Mouse (Mus musculus): ENCODE measurements around the gene Fnbp1. TPM values are rescaled to one million over a fixed set of nuclear protein-coding genes. Genes with fewer than 3 reads are reported as not detected.

Fnbp1 gene
- polyA plus RNA-seq, 1 experiment from 2014 or later, result 17.7 TPM

DNA sequence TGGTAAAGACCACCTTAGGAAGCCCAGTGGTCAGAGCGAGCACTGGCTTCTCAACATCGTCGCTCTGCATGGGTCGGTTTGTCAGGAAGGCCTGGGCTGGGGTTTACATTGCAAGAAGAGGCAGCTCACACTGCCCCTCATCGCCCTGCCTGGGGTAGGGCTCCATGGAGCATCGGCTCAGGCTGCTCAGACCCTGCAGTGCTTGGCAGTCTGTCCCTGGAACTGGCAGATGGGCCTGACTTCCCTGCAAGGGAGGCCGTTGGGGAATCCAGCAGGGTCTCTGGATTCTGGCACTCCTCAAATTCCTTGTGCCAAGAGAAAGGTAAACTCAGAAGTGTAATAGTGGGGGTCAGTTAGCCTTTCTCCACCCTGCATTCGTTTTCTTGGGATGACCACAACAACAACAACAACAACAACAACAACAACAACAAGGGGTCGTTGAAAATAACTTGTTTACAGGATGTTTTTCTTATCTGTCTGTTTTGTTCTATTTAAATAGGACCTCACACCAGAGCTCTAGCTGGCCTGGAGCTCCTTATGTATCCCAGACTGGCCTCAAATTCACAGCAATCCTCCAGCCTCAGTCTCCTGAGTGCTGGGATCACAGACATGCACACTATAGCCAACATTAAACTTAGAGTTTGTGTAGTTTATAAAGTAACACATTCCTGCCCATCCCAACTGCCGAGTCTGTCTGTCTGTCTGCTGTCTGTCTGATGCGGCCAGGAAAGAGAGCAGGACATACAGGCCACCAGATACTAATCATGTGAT is 75.6 kb downstream of the Fnbp1 start:
- Histone ChIP-seq H3K9me3 (no peaks in the 10 kb centered on the region), H3K4me3 (no peak overlapping the region), H3K27me3 (ENCODE audit: insufficient read depth, poor library complexity, severe bottlenecking) (no peaks in the 10 kb centered on the region), H3K27ac (no peak overlapping the region), H3K36me3 (peaks cover 26% of the 10 kb centered on the region), H3K4me1 (peaks cover 24% of the 10 kb centered on the region)
- WGBS, result 77% methylated on average over 11 of the region's 11 CpGs
- no peak for DNase-seq (ENCODE audit: low spot score)

DNA sequence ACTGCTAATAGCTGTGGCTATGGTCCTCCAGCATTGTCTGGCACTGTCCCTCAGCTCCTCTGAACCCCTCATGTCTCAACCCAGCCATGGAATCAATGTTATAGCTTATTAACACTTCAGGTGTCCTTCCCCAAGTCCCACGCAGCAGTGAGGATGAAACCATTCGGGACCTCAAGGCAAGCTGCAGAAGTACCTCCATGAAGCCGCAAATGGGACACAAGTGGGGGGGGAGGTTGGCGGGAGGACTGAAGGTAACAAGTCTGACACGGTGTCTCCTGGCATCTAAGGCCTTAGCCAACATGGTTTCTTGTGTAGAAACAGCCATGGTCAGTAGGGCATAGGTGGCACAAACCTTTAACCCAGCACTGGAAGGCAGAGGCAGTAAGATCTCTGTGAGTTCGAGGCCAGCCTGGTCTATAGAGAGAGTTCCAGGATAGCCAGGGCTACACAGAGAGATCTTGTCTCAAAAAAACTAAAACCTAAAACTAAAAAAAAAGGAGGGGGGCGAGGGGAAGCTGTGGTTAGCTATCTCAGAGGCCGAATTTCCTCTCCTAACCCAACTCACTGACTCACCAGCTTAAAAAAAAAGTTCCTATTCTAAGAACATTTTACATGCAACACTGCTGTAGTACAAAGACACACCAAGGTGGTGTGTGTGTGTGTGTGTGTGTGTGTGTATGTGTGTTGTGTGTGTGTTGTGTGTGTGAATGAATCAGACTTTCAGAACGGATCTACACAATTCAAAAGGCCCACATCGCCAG is 79.8 kb downstream of the Fnbp1 start:
- peaks cover 5% of the 10 kb centered on the region; the same call in 1 of the 2 replicates for H3K4me1 ChIP-seq
- H3K4me3 ChIP-seq, result no peak overlapping the region
- H3K27ac ChIP-seq, result peak overlapping the region; percentile 12; the same call in 1 of the 2 replicates
- no peaks in the 10 kb centered on the region for H3K27me3 ChIP-seq (ENCODE audit: insufficient read depth, poor library complexity, severe bottlenecking)
- H3K9me3 ChIP-seq, result no peaks in the 10 kb centered on the region
- DNase-seq (ENCODE audit: low spot score), result no peak
- 83% methylated on average over 10 of the region's 10 CpGs for WGBS
- H3K36me3 ChIP-seq, result peaks cover 48% of the 10 kb centered on the region

DNA sequence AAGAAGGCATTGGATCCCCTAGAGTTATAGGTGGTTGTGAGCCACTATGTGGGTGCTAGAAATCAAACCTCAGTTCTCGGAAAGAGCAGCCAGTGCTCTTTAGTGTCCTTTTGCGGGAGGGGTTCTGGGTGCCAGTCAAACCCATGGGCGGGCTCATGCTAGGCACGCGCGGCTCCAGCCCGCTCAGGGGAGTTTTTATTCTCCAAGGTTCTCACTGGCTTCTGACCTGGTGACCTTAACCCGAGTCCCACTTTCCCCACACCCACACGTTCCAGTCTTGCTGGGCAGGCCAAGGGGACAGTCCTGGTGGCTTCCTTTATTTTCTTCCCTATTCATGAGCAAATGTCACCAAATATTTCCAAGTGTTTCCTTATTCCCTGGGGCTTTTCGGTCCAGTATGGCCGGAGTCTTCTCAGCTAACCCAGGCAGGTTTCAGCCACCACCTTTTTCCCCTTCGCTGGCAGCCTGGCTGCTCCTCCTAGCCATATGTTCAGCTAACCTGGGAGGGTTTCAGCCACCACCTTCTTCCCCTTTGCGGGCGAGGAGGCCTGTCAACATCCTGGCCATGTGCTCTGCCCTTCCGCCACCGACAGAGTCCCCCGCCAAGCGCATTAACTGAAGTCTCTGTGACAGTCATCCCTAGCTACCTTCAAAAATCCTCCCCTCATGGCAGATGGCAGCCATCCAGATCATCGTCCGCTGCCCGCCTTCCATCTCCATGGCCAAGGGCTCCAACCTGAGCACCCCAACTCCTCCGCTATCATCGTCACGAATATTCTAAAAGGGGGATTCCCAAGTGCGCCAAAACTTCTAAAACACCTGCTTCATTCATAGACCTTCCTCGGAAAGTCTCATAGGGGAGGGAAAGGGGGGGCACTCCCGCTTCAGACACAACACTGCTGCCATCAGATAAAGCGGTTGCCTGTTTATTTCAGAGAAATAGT is 80.7 kb downstream of the Fnbp1 start:
- DNase-seq (ENCODE audit: low spot score), result no peak
- Histone ChIP-seq H3K27me3 (ENCODE audit: insufficient read depth, poor library complexity, severe bottlenecking) (no peaks in the 10 kb centered on the region), H3K4me1 (no peaks in the 10 kb centered on the region), H3K4me3 (no peak overlapping the region), H3K27ac (no peak overlapping the region), H3K9me3 (no peaks in the 10 kb centered on the region), H3K36me3 (peaks cover 58% of the 10 kb centered on the region)
- WGBS, result 83% methylated on average over 28 of the region's 28 CpGs

DNA sequence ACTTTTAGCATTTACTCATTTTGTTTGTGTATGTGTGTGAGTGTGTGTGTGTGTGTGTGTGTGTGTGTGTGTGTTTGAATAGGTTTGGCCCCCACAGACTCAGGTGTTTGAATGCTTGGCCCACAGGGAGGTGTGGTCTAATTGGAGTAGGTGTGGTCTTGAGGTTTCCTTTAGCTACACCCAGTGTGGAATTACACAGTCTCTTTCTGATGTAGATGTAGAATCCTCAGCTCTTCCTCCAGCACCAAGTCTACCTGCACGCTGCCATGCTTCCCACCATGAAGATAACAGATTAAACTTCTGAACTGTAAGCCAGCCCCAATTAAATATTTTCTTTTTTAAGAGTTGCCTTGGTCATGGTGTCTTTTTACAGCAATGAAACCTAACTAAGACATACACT is 81.5 kb downstream of the Fnbp1 start:
- Histone ChIP-seq H3K9me3 (no peaks in the 10 kb centered on the region), H3K4me1 (no peaks in the 10 kb centered on the region), H3K4me3 (no peak overlapping the region), H3K36me3 (peaks cover 62% of the 10 kb centered on the region), H3K27me3 (ENCODE audit: insufficient read depth, poor library complexity, severe bottlenecking) (no peaks in the 10 kb centered on the region), H3K27ac (no peak overlapping the region)
- DNase-seq (ENCODE audit: low spot score), result no peak
- 89% methylated on average over 1 of the region's 1 CpGs for WGBS

DNA sequence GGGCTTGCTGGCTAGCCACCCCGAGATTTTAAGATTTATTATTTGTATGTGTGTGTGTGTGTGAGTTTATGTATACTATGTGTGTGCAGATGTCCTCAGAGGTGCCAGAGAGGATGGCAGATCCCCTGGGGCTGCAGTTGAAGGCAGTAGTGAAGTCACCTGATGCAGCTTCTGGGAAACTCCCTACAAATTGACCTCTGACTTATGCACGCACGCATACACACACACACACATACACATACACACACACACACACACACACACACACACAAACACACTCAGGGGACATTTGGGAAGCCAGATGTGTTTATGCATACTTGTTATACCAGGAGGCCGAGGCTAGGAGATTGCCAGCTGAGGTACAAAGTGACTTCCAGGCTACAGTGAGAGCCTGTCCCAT is 83.4 kb downstream of the Fnbp1 start:
- 91% methylated on average over 4 of the region's 4 CpGs for WGBS
- Histone ChIP-seq H3K9me3 (no peaks in the 10 kb centered on the region), H3K4me1 (no peaks in the 10 kb centered on the region), H3K36me3 (peaks cover 70% of the 10 kb centered on the region), H3K27me3 (ENCODE audit: insufficient read depth, poor library complexity, severe bottlenecking) (no peaks in the 10 kb centered on the region), H3K4me3 (no peak overlapping the region), H3K27ac (no peak overlapping the region)
- DNase-seq (ENCODE audit: low spot score), result no peak

DNA sequence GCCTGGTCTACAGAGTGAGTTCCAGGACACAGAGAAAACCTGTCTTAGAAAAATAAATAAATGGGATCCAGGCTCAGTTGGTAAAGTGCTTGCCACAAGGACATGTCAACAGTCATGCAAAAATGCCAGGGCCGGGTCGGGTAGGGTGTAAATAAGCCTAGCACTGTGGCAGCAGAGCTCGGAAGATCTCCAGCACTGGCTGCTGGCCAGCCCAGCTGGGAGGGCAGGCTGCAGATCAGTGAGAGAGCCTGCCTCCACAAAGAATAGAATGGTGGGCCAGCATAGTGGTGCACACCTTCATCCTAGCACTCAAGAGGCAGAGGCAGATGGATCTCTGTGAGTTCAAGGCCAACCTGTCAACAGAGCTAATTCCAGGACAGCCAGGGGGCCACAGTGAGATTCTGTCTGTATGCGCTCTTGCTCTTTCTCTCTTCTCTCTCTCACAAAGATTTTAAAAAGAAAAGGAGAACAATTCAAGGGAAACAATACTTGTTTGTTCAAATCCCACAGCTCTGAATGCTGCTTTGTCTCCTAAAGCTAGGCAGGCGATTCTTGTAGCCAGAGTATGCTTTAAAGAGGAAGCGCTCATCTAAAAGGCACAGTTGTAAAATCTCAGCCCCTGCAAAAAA is 84.1 kb downstream of the Fnbp1 start:
- DNase-seq (ENCODE audit: low spot score), result no peak
- Histone ChIP-seq H3K4me3 (no peak overlapping the region), H3K36me3 (peaks cover 76% of the 10 kb centered on the region), H3K4me1 (no peaks in the 10 kb centered on the region), H3K9me3 (no peaks in the 10 kb centered on the region), H3K27ac (no peak overlapping the region), H3K27me3 (ENCODE audit: insufficient read depth, poor library complexity, severe bottlenecking) (no peaks in the 10 kb centered on the region)
- 84% methylated on average over 6 of the region's 6 CpGs for WGBS

DNA sequence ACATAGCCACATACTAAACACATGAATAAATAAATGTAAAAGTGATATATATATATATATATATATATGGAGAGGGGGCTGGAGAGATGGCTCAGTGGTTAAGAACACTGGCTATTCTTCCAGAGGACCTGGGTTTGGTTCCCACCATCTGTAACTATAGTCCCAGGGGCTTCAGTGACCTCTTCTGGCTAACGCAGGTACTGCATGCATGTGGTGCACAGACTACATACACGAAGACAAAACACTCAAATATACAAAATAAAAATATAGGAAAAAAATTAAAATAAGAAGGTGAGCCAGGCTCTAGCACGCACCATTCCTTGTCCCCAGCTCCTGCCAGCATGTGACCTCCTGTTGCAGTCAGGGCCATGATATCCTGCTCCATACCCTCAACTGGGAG is 85.7 kb downstream of the Fnbp1 start:
- no peak overlapping the region for H3K27ac ChIP-seq
- DNase-seq (ENCODE audit: low spot score), result no peak
- no peaks in the 10 kb centered on the region for H3K9me3 ChIP-seq
- no peak overlapping the region for H3K4me3 ChIP-seq
- 89% methylated on average over 3 of the region's 3 CpGs for WGBS
- peaks cover 81% of the 10 kb centered on the region for H3K36me3 ChIP-seq
- 0 out of 2 replicates have a peak, but pooled peaks cover 3% of the 10 kb centered on the region for H3K4me1 ChIP-seq
- no peaks in the 10 kb centered on the region for H3K27me3 ChIP-seq (ENCODE audit: insufficient read depth, poor library complexity, severe bottlenecking)

DNA sequence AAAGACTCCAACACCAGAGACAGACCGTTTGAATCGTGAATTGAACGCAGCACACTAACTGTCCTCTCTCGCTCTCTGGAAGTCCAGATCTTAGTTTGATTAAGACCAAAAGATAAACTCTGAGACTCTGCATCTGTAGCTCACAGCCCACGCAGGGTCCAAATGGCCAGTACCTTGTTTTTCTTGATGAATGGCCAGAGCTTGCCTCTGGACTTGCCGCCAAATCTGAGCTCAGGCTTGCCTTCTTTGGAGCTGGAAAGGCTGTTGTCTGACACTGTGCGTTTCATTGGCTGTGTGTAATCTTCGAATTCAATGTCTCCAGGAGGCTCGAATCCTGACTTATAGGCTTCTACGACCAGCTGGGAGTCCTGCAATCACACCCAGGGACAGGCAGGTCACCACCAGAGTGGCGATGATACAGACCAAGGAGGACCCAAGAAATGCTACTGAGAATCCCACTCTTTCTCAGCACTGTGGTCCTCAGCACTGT is 87.9 kb downstream of the Fnbp1 start:
- no peak overlapping the region for H3K27ac ChIP-seq
- 0 out of 2 replicates have a peak, but pooled peaks cover 3% of the 10 kb centered on the region for H3K4me1 ChIP-seq
- no peak for DNase-seq (ENCODE audit: low spot score)
- H3K9me3 ChIP-seq, result no peaks in the 10 kb centered on the region
- H3K27me3 ChIP-seq (ENCODE audit: insufficient read depth, poor library complexity, severe bottlenecking), result no peaks in the 10 kb centered on the region
- no peak overlapping the region for H3K4me3 ChIP-seq
- WGBS, result 91% methylated on average over 11 of the region's 11 CpGs
- peaks cover 81% of the 10 kb centered on the region for H3K36me3 ChIP-seq

DNA sequence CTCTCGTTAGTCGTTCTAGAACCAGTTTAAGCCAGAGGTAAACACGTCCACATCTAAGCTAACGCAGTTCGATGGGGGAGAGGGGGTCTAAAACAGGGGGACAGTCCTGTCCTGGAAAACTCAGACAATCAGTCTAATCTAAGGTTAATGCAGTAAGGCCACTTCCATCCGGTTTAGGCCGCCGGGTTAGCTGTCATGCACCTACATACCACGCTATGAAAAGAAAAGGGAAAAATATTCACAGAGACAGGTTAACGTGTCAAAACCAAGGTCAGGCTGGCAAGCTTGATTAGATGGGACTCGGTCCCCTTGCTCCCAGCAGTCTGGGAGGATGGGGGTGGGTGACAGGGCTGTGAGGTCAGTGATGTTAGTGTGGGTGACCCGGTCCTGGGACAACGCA is 88.4 kb downstream of the Fnbp1 start:
- H3K9me3 ChIP-seq, result no peaks in the 10 kb centered on the region
- no peaks in the 10 kb centered on the region for H3K27me3 ChIP-seq (ENCODE audit: insufficient read depth, poor library complexity, severe bottlenecking)
- H3K36me3 ChIP-seq, result peaks cover 77% of the 10 kb centered on the region
- H3K4me3 ChIP-seq, result no peak overlapping the region
- no peak for DNase-seq (ENCODE audit: low spot score)
- 0 out of 2 replicates have a peak, but pooled peaks cover 3% of the 10 kb centered on the region for H3K4me1 ChIP-seq
- H3K27ac ChIP-seq, result no peak overlapping the region
- 90% methylated on average over 13 of the region's 13 CpGs for WGBS

DNA sequence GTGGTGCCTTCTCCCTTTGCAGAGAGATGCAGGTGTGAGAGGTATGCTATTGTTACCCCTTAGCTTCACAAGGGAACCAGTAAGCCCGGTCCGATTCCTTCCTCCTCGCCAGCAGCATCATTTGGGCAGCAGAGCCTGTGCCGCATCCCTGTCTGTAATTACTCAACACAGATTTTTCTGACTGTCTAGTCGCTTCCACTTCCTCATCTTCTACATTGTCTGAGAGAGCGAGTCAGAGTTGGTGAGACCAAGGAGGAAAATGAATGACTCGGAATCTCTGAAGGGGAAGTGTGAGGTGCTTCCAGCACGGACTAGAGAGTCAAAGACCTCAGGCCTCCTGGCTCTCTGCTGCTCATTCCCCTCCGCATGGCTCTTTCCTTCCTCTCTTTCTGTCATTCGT is 89.4 kb downstream of the Fnbp1 start:
- WGBS, result 88% methylated on average over 10 of the region's 10 CpGs
- H3K27me3 ChIP-seq (ENCODE audit: insufficient read depth, poor library complexity, severe bottlenecking), result no peaks in the 10 kb centered on the region
- no peaks in the 10 kb centered on the region for H3K9me3 ChIP-seq
- no peak overlapping the region for H3K4me3 ChIP-seq
- H3K4me1 ChIP-seq, result 0 out of 2 replicates have a peak, but pooled peaks cover 3% of the 10 kb centered on the region
- no peak for DNase-seq (ENCODE audit: low spot score)
- H3K27ac ChIP-seq, result no peak overlapping the region
- peaks cover 71% of the 10 kb centered on the region for H3K36me3 ChIP-seq

DNA sequence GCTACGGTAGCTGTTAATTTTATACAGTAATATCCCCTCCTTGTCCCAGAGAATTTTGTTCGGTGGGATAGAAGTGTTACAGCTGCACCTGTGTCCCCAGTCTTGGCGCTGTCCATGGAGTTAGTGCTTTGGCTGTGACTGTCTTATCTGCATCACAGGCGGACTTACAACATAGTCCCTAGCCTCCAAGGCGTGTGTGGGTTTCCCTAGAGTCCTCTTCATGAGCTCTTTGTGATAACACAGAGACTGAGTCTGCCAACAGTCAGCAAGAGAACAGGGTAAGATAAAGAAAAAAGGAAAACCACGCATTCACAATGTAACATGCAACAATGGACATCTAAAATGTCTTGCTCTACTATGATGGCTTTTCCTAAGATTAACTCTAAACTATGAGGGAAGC is 93.8 kb downstream of the Fnbp1 start:
- Histone ChIP-seq H3K9me3 (no peaks in the 10 kb centered on the region), H3K27ac (no peak overlapping the region), H3K4me3 (no peak overlapping the region), H3K36me3 (peaks cover 50% of the 10 kb centered on the region), H3K4me1 (0 out of 2 replicates have a peak, but pooled peaks cover 3% of the 10 kb centered on the region), H3K27me3 (ENCODE audit: insufficient read depth, poor library complexity, severe bottlenecking) (no peaks in the 10 kb centered on the region)
- DNase-seq (ENCODE audit: low spot score), result no peak
- WGBS, result 68% methylated on average over 6 of the region's 6 CpGs

DNA sequence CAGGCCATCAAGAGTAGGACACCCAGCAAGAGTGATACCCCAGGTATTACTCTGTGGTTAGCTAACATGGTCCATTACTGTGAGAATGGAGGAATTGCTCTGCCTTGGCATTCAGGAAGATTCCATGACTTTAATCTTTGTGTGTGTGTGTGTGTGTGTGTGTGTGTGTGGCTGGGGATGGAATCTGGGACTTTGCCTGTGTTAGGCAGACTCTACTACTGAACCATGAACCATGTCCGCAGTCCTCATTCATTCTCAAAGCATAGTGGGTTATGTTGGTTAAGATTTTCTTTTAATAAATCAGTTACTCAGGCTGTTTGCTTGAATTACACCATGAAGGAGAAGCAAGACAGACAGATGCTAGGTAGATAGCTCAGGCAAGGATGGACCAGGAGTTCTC is 98.0 kb downstream of the Fnbp1 start:
- Histone ChIP-seq H3K4me1 (no peaks in the 10 kb centered on the region), H3K27me3 (ENCODE audit: insufficient read depth, poor library complexity, severe bottlenecking) (no peaks in the 10 kb centered on the region), H3K27ac (no peak overlapping the region), H3K36me3 (peaks cover 60% of the 10 kb centered on the region), H3K4me3 (no peak overlapping the region), H3K9me3 (no peaks in the 10 kb centered on the region)
- WGBS, result 88% methylated on average over 1 of the region's 1 CpGs
- no peak for DNase-seq (ENCODE audit: low spot score)

Data from heart, embryonic 10.5 days (tissue).